Mouse (Mus musculus): Measurements from ENCODE around the gene Olfr221. TPM values are rescaled to one million over a fixed set of nuclear protein-coding genes. Genes with fewer than 3 reads are reported as not detected.
A peak's percentile ranks its signal among the peaks of the same experiment; 100 is the strongest.

Olfr221 gene
- polyA plus RNA-seq, 1 experiment, result not detected

DNA sequence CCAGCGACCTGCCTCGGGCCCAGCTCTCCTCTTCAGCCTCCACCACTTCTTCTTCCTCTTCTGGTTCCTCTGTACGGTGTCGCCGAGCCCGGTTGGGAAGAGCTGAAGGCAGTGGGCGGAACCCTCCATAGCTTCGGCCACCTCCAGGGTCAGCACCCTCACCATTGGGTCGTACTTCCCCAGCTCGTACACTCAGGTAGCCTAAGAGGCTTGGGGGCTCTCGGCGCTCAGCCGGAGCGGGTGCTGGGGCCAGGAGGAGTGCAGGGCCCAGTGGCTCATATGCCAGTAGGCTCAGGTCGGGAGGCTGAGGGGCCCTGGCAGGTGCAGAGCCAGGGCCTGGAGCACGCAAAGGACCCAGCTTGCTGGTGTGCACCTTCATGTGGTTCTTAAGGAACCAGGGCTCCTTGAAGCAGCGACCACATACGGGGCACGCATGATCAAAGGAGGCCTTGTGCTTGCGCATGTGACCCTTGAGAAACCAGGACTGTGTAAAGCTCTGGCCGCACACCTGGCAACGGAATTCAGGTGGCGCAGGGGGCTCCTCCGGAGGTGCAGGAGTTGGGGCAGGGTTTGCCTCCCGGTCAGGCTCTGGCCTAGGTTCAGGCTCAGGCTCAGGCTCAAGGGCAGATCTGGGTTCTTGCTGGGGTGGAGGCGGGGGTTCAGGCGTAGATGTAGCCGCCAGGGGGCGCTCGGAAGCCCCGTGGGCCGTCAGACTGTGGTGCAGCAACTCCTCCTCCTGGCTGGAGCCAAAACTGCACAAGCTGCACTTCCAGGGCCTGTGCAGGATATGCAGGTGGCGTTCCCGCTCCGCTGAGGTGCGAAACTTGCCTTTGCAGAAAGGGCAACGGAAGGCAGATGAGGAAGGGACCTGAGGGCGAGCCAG lies 33.7 kb downstream of the Olfr221 start:
- H3K4me3 ChIP-seq (replicated peaks; ENCODE audit: extremely low read depth, low read depth, low read length), result no peak overlapping the region
- peak; percentile 97 for TF ChIP-seq CTCF (IDR thresholded peaks at IDR 0.05; ENCODE audit: insufficient read depth, low read length)
- TF ChIP-seq POLR2A (IDR thresholded peaks at IDR 0.05; ENCODE audit: borderline replicate concordance, extremely low read depth, low read depth, low read length), result peak; percentile 12; the same call in 1 of the 2 replicates
- H3K4me1 ChIP-seq (ENCODE audit: control insufficient read depth, insufficient read depth, low read length), result peaks cover 5% of the 10 kb centered on the region
- 50% methylated on average over 38 of the region's 38 CpGs for WGBS
- peak; percentile 90 for DNase-seq

DNA sequence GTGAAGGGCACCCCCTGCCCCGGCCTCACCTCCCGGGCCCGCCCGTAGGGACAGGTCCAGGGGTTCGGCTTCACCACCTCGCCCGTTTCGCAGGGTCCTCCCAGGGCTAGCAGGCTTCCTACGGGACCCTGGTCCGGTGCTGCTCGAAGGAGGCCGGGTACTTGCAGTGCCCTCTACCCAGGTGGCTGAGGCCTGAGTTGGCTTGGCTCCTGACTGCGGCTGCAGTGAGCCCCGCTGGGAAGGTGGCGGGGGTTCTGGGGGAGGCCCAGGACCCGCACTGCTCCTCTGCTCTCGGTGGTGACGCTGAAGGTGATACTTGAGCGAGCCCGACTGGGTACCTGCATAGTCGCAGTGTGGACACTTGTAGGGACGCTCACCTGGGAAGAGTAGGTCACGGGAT lies 35.5 kb downstream of the Olfr221 start:
- TF ChIP-seq CTCF (IDR thresholded peaks at IDR 0.05; ENCODE audit: insufficient read depth, low read length) (no peak), POLR2A (IDR thresholded peaks at IDR 0.05; ENCODE audit: borderline replicate concordance, extremely low read depth, low read depth, low read length) (no peak)
- 92% methylated on average over 23 of the region's 23 CpGs for WGBS
- DNase-seq, result no peak
- Histone ChIP-seq H3K4me3 (replicated peaks; ENCODE audit: extremely low read depth, low read depth, low read length) (no peak overlapping the region), H3K4me1 (ENCODE audit: control insufficient read depth, insufficient read depth, low read length) (peaks cover 4% of the 10 kb centered on the region)

DNA sequence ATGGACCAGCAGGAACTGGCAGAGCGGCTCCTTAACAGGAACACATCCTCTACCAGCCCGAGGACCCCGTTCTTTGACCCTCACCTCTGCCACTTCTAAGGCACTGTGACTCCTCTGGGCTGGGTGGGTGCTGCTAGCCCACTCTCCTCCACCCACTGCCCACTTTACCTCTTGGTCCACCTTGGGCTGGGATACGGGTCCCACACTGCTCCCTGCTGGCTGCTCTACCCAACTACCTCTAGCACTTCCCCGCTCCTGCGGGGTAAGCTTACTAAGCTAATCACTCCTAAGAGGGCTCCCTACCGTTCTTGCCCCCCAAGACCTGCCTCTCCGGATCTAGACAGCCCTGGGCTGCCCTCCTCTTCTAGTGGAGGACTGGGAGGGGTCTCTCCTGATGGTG lies 36.0 kb downstream of the Olfr221 start:
- no peak overlapping the region for H3K4me3 ChIP-seq (replicated peaks; ENCODE audit: extremely low read depth, low read depth, low read length)
- peaks cover 4% of the 10 kb centered on the region for H3K4me1 ChIP-seq (ENCODE audit: control insufficient read depth, insufficient read depth, low read length)
- 78% methylated on average over 8 of the region's 8 CpGs for WGBS
- TF ChIP-seq CTCF (IDR thresholded peaks at IDR 0.05; ENCODE audit: insufficient read depth, low read length), result peak; percentile 21; the same call in 1 of the 2 replicates
- TF ChIP-seq POLR2A (IDR thresholded peaks at IDR 0.05; ENCODE audit: borderline replicate concordance, extremely low read depth, low read depth, low read length), result no peak
- no peak for DNase-seq

DNA sequence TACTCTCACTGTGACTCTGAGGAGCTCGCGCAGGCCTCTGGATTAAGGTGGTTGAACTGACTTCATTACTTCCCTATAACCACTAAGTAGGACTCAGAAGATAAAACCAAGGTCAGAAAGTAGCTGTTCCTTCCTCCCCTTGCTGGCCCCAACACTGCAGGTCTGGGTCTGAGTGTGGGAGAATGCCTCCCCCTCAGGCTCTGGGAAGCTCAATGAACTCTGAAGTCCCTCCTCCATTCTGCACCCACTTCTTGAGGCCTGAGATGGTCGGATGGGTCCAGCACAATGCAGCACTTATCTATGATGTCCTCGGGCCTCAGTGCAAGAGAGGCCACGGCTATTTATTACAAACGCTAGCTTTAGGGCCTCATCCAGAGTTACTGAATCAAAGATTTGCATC lies 36.6 kb downstream of the Olfr221 start:
- no peak for TF ChIP-seq POLR2A (IDR thresholded peaks at IDR 0.05; ENCODE audit: borderline replicate concordance, extremely low read depth, low read depth, low read length)
- no peak for TF ChIP-seq CTCF (IDR thresholded peaks at IDR 0.05; ENCODE audit: insufficient read depth, low read length)
- DNase-seq, result no peak
- Histone ChIP-seq H3K4me1 (ENCODE audit: control insufficient read depth, insufficient read depth, low read length) (peaks cover 4% of the 10 kb centered on the region), H3K4me3 (replicated peaks; ENCODE audit: extremely low read depth, low read depth, low read length) (no peak overlapping the region)
- WGBS, result 77% methylated on average over 6 of the region's 6 CpGs

DNA sequence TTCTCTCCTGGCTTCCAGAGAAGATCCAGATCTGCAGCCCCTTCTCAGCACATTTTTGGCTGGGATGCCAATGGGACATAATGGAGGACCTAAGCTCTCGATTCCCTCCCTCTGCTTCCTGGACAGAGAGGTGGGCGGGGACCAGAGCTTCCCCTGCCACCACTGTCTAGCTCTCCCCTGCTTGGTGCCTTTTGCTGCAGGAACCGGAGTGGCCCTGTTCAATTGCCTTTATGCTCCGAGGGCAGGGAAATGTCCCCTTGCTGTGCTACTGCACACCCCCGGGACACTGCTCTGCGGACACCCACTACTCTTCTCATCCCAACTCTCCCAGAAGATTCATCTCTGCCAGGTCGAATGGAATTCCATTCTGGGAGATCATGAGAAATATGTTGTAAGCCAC lies 37.1 kb downstream of the Olfr221 start:
- H3K4me3 ChIP-seq (replicated peaks; ENCODE audit: extremely low read depth, low read depth, low read length), result no peak overlapping the region
- WGBS, result 72% methylated on average over 7 of the region's 7 CpGs
- TF ChIP-seq CTCF (IDR thresholded peaks at IDR 0.05; ENCODE audit: insufficient read depth, low read length), result no peak
- DNase-seq, result no peak
- H3K4me1 ChIP-seq (ENCODE audit: control insufficient read depth, insufficient read depth, low read length), result peaks cover 4% of the 10 kb centered on the region

DNA sequence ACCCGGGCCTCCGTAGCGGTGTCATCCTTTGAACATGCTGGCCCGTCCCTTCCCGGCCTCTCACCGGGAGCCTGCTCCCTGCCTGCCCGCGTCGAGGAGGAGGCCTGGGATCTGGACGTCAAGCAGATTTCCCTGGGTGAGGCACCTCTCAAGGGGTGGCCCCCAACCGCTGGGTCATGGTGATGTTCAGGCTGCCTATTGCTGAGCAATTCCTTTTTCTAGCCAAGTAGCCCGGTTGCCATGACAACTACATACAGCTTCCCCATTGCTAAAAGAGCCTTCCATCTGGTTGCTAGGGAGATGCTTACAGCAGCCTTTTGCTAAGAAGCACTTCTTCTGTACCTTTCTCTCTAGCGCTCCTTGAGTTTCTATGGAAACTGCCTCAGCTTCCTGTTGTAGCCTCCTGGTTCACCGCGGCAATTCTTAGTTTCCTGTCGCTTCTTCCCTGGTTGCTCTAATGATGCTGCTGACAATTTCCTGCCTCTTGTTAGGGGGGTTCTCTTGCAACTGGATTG lies 38.2 kb downstream of the Olfr221 start:
- WGBS, result 49% methylated on average over 16 of the region's 16 CpGs
- no peak for DNase-seq
- TF ChIP-seq CTCF (IDR thresholded peaks at IDR 0.05; ENCODE audit: insufficient read depth, low read length), result no peak
- no peak for TF ChIP-seq POLR2A (IDR thresholded peaks at IDR 0.05; ENCODE audit: borderline replicate concordance, extremely low read depth, low read depth, low read length)
- peaks cover 3% of the 10 kb centered on the region for H3K4me1 ChIP-seq (ENCODE audit: control insufficient read depth, insufficient read depth, low read length)
- no peak overlapping the region for H3K4me3 ChIP-seq (replicated peaks; ENCODE audit: extremely low read depth, low read depth, low read length)

DNA sequence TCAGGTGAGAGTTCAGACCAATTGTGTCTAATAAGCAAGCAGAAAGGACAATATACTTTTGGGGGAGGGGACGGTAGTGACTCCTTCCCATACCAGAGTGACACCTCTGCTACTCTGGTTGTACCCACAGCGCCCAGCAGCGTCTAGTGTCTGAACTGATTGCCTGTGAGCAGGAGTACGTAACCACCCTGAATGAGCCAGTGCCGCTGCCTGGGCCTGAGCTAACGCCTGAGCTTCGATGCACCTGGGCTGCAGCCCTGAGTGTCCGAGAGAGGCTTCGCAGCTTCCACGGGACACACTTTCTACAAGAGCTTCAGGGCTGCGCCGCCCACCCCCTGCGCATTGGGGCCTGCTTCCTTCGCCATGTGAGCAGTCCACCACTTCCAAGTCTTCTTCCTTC lies 44.8 kb downstream of the Olfr221 start:
- H3K4me1 ChIP-seq (ENCODE audit: control insufficient read depth, insufficient read depth, low read length), result no peaks in the 10 kb centered on the region
- no peak overlapping the region for H3K4me3 ChIP-seq (replicated peaks; ENCODE audit: extremely low read depth, low read depth, low read length)
- no peak for DNase-seq
- TF ChIP-seq CTCF (IDR thresholded peaks at IDR 0.05; ENCODE audit: insufficient read depth, low read length) (no peak), POLR2A (IDR thresholded peaks at IDR 0.05; ENCODE audit: borderline replicate concordance, extremely low read depth, low read depth, low read length) (no peak)
- 94% methylated on average over 14 of the region's 14 CpGs for WGBS

DNA sequence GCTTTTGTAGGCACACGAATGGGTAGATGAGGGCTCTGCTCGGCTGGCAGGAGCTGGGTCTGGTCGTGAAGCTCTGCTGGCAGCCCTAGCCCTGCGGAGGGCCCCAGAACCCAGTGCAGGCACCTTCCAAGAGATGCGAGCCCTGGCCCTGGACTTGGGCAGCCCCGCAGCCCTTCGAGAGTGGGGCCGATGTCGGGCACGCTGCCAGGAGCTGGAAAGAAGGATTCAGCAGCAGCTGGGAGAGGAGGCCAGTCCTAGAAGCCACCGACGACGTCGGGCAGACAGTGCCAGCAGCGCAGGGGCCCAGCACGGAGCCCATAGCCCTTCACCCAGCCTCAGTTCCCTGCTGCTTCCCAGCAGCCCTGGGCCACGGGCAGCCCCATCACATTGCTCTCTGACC lies 45.4 kb downstream of the Olfr221 start:
- WGBS, result 74% methylated on average over 17 of the region's 17 CpGs
- TF ChIP-seq CTCF (IDR thresholded peaks at IDR 0.05; ENCODE audit: insufficient read depth, low read length) (no peak), POLR2A (IDR thresholded peaks at IDR 0.05; ENCODE audit: borderline replicate concordance, extremely low read depth, low read depth, low read length) (no peak)
- Histone ChIP-seq H3K4me3 (replicated peaks; ENCODE audit: extremely low read depth, low read depth, low read length) (no peak overlapping the region), H3K4me1 (ENCODE audit: control insufficient read depth, insufficient read depth, low read length) (no peaks in the 10 kb centered on the region)
- DNase-seq, result no peak

DNA sequence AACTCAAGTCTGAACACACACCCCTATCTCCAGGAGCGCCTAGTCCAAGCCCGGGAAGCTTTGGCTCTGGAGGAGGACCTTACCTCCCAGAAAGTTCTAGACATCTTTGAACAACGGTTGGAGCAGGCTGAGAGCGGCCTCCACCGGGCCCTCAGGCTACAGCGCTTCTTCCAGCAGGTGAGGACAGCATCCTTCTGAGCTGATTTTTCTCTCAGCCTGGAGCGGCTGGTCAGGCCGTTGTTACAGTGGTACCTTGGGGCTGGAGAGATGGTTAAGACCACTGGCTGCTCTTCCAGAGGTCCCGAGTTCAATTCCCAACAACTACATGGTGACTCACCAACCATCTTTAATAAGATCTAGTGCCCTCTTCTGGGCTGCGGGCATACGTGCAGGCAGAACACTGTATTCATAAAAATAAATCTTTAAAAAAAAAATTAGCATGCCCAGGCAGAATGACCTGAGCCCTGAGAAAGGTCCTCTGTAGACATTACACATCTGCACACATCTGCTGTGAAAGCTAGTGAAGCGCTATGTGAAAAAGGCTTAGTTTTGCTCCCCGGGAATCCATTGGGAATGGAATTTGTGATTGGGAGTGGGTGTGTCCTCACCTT lies 45.9 kb downstream of the Olfr221 start:
- DNase-seq, result no peak
- TF ChIP-seq POLR2A (IDR thresholded peaks at IDR 0.05; ENCODE audit: borderline replicate concordance, extremely low read depth, low read depth, low read length) (no peak), CTCF (IDR thresholded peaks at IDR 0.05; ENCODE audit: insufficient read depth, low read length) (no peak)
- WGBS, result 83% methylated on average over 13 of the region's 13 CpGs
- Histone ChIP-seq H3K4me1 (ENCODE audit: control insufficient read depth, insufficient read depth, low read length) (no peaks in the 10 kb centered on the region), H3K4me3 (replicated peaks; ENCODE audit: extremely low read depth, low read depth, low read length) (no peak overlapping the region)

Measured in lung, adult 2 months (tissue).